ENCODE assay signal across 7 mouse cellular contexts in genomic region chr10:43578366-43578753, GRCm38 (mm10). TPM values are rescaled to one million over a fixed set of nuclear protein-coding genes. Genes with fewer than 3 reads are reported as not detected.
A peak's percentile ranks its signal among the peaks of the same experiment; 100 is the strongest.
DNase-seq lines count a peak whose midpoint lies in the region; ATAC-seq and TF ChIP-seq lines count a peak whose summit lies in the region.

No protein-coding gene starts in this region.

- peak overlapping the region; percentile 75 for H3K4me2 ChIP-seq in embryonic facial prominence, embryonic 12.5 days (replicated peaks)
- peak overlapping the region; percentile 97 for H3K4me2 ChIP-seq in heart, embryonic 16.5 days (ENCODE audit: low read depth, low read length)

- peak overlapping the region; percentile 84 for H3ac ChIP-seq in C2C12 (ENCODE audit: control insufficient read depth, insufficient read length, low read depth)

- H3K79me3 ChIP-seq in C2C12 (ENCODE audit: low read depth): peaks cover 12% of the 10 kb centered on the region

- H3K79me2 ChIP-seq in C2C12 (ENCODE audit: control insufficient read depth, insufficient read depth) (peaks cover 33% of the 10 kb centered on the region), MEL (ENCODE audit: control insufficient read depth, insufficient read depth, low read length, poor library complexity) (peaks cover 17% of the 10 kb centered on the region)

- no peaks in the 10 kb centered on the region for H3K4me1 ChIP-seq in MEL (ENCODE audit: control insufficient read depth in 1 of 2, insufficient read depth in 2 of 2, low read length in 2 of 2)
- H3K4me1 ChIP-seq in embryonic facial prominence, embryonic 12.5 days: peaks cover 18% of the 10 kb centered on the region
- peaks cover 16% of the 10 kb centered on the region for H3K4me1 ChIP-seq in heart, embryonic 16.5 days (ENCODE audit: control insufficient read depth, insufficient read depth, low read length)
- peaks cover 37% of the 10 kb centered on the region for H3K4me1 ChIP-seq in megakaryocyte, embryonic 14.5 days

- DNase-seq in MEL (ENCODE audit: low read depth, low spot score): peak; percentile 80
- peak; percentile 77 to 88 for DNase-seq in kidney, postnatal 4 days
- DNase-seq in right cerebral cortex, postnatal 4 days: peak; percentile 59

- no peak for TF ChIP-seq CTCF in C2C12 (IDR thresholded peaks at IDR 0.05; ENCODE audit: control insufficient read depth, insufficient read depth, insufficient read length)
- TF ChIP-seq CTCF in MEL (IDR thresholded peaks at IDR 0.05 in 2 of 3, conservative IDR thresholded peaks at IDR 0.05 in 1 of 3; ENCODE audit: control insufficient read depth in 1 of 3, insufficient read depth in 1 of 3, low read depth in 2 of 3, low read length in 3 of 3, poor library complexity in 1 of 3, severe bottlenecking in 1 of 3): no peak

- peaks cover 12% of the 10 kb centered on the region for H3K36me3 ChIP-seq in C2C12 (ENCODE audit: control insufficient read depth, insufficient read depth)
- H3K36me3 ChIP-seq in MEL (ENCODE audit: control insufficient read depth in 1 of 2, insufficient read depth in 2 of 2, low read length in 2 of 2): no peaks in the 10 kb centered on the region
- peaks cover 16% of the 10 kb centered on the region for H3K36me3 ChIP-seq in embryonic facial prominence, embryonic 12.5 days
- H3K36me3 ChIP-seq in heart, embryonic 16.5 days (ENCODE audit: control insufficient read depth, insufficient read depth): no peaks in the 10 kb centered on the region
- no peaks in the 10 kb centered on the region for H3K36me3 ChIP-seq in megakaryocyte, embryonic 14.5 days (replicated peaks; ENCODE audit: low read length)

- ATAC-seq in embryonic facial prominence, embryonic 12.5 days (ENCODE audit: insufficient number of reproducible peaks, insufficient read depth, low FRiP score, low TSS enrichment): no peak; the same call in 1 of the 2 replicates
- peak; percentile 43 for ATAC-seq in heart, embryonic 16.5 days (replicated peaks; ENCODE audit: extremely low read depth, insufficient read depth, low FRiP score)

- TF ChIP-seq POLR2A in MEL (IDR thresholded peaks at IDR 0.05; ENCODE audit: control insufficient read depth in 1 of 2, insufficient read depth in 1 of 2, low read depth in 1 of 2, low read length in 2 of 2, poor library complexity in 1 of 2): no peak

- peak overlapping the region; percentile 82 for H3K27ac ChIP-seq in MEL (ENCODE audit: control insufficient read depth, low read depth, low read length)
- H3K27ac ChIP-seq in embryonic facial prominence, embryonic 12.5 days: peak overlapping the region; percentile 98
- peak overlapping the region; percentile 88 for H3K27ac ChIP-seq in heart, embryonic 16.5 days (ENCODE audit: low read length)

- H3K4me3 ChIP-seq in C2C12 (ENCODE audit: insufficient read depth, poor library complexity, severe bottlenecking): peak overlapping the region; percentile 45
- H3K4me3 ChIP-seq in MEL (ENCODE audit: control insufficient read depth in 1 of 2, insufficient read depth in 1 of 2, low read depth in 2 of 2, low read length in 2 of 2): peak overlapping the region; percentile 48 to 70
- H3K4me3 ChIP-seq in embryonic facial prominence, embryonic 12.5 days: peak overlapping the region; percentile 61
- H3K4me3 ChIP-seq in heart, embryonic 16.5 days (ENCODE audit: low read length): peak overlapping the region; percentile 71
- peak overlapping the region; percentile 91 for H3K4me3 ChIP-seq in megakaryocyte, embryonic 14.5 days (replicated peaks)

- TF ChIP-seq EP300 in MEL (IDR thresholded peaks at IDR 0.05; ENCODE audit: low read depth in 1 of 2, low read length in 2 of 2): no peak

- no peaks in the 10 kb centered on the region for H3K9me3 ChIP-seq in MEL (replicated peaks; ENCODE audit: insufficient read depth, low read length)
- no peaks in the 10 kb centered on the region for H3K9me3 ChIP-seq in embryonic facial prominence, embryonic 12.5 days
- H3K9me3 ChIP-seq in heart, embryonic 16.5 days (replicated peaks; ENCODE audit: control insufficient read depth, low read length): no peaks in the 10 kb centered on the region
- peaks cover 9% of the 10 kb centered on the region for H3K9me3 ChIP-seq in megakaryocyte, embryonic 14.5 days

- no peak; the same call in 1 of the 2 replicates for TF ChIP-seq RAD21 in MEL (IDR thresholded peaks at IDR 0.05; ENCODE audit: low read depth, low read length)

- 1% methylated on average over 32 of the region's 32 CpGs for WGBS in embryonic facial prominence, embryonic 12.5 days
- WGBS in heart, embryonic 16.5 days: 1% methylated on average over 27 of the region's 32 CpGs

- peak overlapping the region; percentile 89 for H3K9ac ChIP-seq in MEL (ENCODE audit: control insufficient read depth, low read depth, low read length, poor library complexity, severe bottlenecking)
- H3K9ac ChIP-seq in embryonic facial prominence, embryonic 12.5 days: peak overlapping the region; percentile 91
- peak overlapping the region; percentile 78 for H3K9ac ChIP-seq in heart, embryonic 16.5 days (ENCODE audit: low read length)

- no peaks in the 10 kb centered on the region for H3K27me3 ChIP-seq in C2C12 (ENCODE audit: control insufficient read depth, insufficient read depth, insufficient read length)
- H3K27me3 ChIP-seq in MEL (ENCODE audit: control insufficient read depth in 1 of 2, insufficient read depth in 2 of 2, low read length in 2 of 2): no peaks in the 10 kb centered on the region
- H3K27me3 ChIP-seq in embryonic facial prominence, embryonic 12.5 days: no peaks in the 10 kb centered on the region
- H3K27me3 ChIP-seq in heart, embryonic 16.5 days (ENCODE audit: control insufficient read depth, insufficient read depth, low read length): peaks cover 3% of the 10 kb centered on the region; the same call in 1 of the 2 replicates
- H3K27me3 ChIP-seq in megakaryocyte, embryonic 14.5 days (replicated peaks): peaks cover 61% of the 10 kb centered on the region

TF ChIP-seq in C2C12, 6 proteins besides CTCF, POLR2A, EP300 and RAD21:
- TF ChIP-seq FOSL1 (IDR thresholded peaks at IDR 0.05; ENCODE audit: insufficient read depth, low read length, poor library complexity, severe bottlenecking): no peak
- no peak for TF ChIP-seq MYOD1 (IDR thresholded peaks at IDR 0.05; ENCODE audit: control insufficient read depth, insufficient read length, low read depth)
- TF ChIP-seq USF1 (IDR thresholded peaks at IDR 0.05; ENCODE audit: low read depth): no peak
- no peak for TF ChIP-seq MYOG (IDR thresholded peaks at IDR 0.05; ENCODE audit: control insufficient read depth, extremely low read depth, insufficient read length)
- no peak for TF ChIP-seq MAX (IDR thresholded peaks at IDR 0.05)
- TF ChIP-seq CEBPB (IDR thresholded peaks at IDR 0.05; ENCODE audit: low read depth): no peak

TF ChIP-seq in MEL, 35 proteins besides CTCF, POLR2A, EP300 and RAD21:
- TF ChIP-seq USF2 (IDR thresholded peaks at IDR 0.05; ENCODE audit: borderline replicate concordance in 1 of 2, insufficient read depth in 1 of 2, low read depth in 1 of 2, low read length in 2 of 2): no peak
- 0 out of 2 replicates have a peak, but pooled peaks have one; percentile 15 for TF ChIP-seq SIN3A (IDR thresholded peaks at IDR 0.05; ENCODE audit: low read length)
- 0 out of 2 replicates have a peak, but pooled peaks have one; percentile 76 for TF ChIP-seq UBTF (IDR thresholded peaks at IDR 0.05; ENCODE audit: borderline replicate concordance, insufficient read depth, low read depth, low read length)
- TF ChIP-seq CHD1 (IDR thresholded peaks at IDR 0.05; ENCODE audit: low read depth, low read length): peak; percentile 75
- peak; percentile 7; the same call in 1 of the 2 replicates for TF ChIP-seq NELFE (IDR thresholded peaks at IDR 0.05; ENCODE audit: low read depth, low read length)
- 0 out of 2 replicates have a peak, but pooled peaks have one; percentile 0 for TF ChIP-seq MAZ (IDR thresholded peaks at IDR 0.05; ENCODE audit: low read depth, low read length)

RNA-seq across cellular contexts. Expression of gene Cd24a, which starts 0.3 kb away (rescaled TPM):
- polyA plus RNA-seq in C2C12 (2012; fragmentation: generic; extraction: Trizol): 83.6 TPM
- total RNA-seq in MEL (2012; rRNA removed): 96.6 and 119 TPM in 2 replicates
- 100 to 1,000 TPM in 1 of 2 experiments, not detected in 1; 181 TPM for polyA plus RNA-seq in MEL (2012; ENCODE audit: insufficient read depth in 1 of 2, insufficient read length in 2 of 2, low read depth in 1 of 2, low replicate concordance in 2 of 2, missing spikeins in 1 of 2)
- polyA plus RNA-seq in embryonic facial prominence, embryonic 12.5 days (2016; fragmentation: Nextera tagmentation; extraction: Ambion mirVana): 376 TPM in 2 replicates
- 73.2 and 84.3 TPM in 2 replicates for polyA plus RNA-seq in heart, embryonic 16.5 days (2015; fragmentation: Nextera tagmentation; extraction: Ambion mirVana)
- 0.94 and 1.1 TPM in 2 replicates for polyA plus RNA-seq in megakaryocyte, embryonic 14.5 days (2012; ENCODE audit: insufficient read depth, low replicate concordance)

RNA-seq across cellular contexts. Expression of gene 1700021F05Rik, which starts 37.6 kb away (rescaled TPM):
- polyA plus RNA-seq in C2C12 (2012; fragmentation: generic; extraction: Trizol): 28.2 TPM
- total RNA-seq in MEL (2012; rRNA removed): 62.3 and 66.5 TPM in 2 replicates
- 10 to 100 TPM in 1 of 2 experiments, not detected in 1; 93.8 TPM for polyA plus RNA-seq in MEL (2012; ENCODE audit: insufficient read depth in 1 of 2, insufficient read length in 2 of 2, low read depth in 1 of 2, low replicate concordance in 2 of 2, missing spikeins in 1 of 2)
- 59.2 and 60.0 TPM in 2 replicates for polyA plus RNA-seq in embryonic facial prominence, embryonic 12.5 days (2016; fragmentation: Nextera tagmentation; extraction: Ambion mirVana)
- polyA plus RNA-seq in heart, embryonic 16.5 days (2015; fragmentation: Nextera tagmentation; extraction: Ambion mirVana): 94.6 and 107 TPM in 2 replicates
- polyA plus RNA-seq in megakaryocyte, embryonic 14.5 days (2012; ENCODE audit: insufficient read depth, low replicate concordance): 15.7 TPM in 1 of 2 replicates, not detected in the other

RNA-seq across cellular contexts. Expression of gene Gm9803, which starts 54.5 kb away (rescaled TPM):
- polyA plus RNA-seq in C2C12 (2012; fragmentation: generic; extraction: Trizol) (6.4 TPM), MEL (2012; ENCODE audit: insufficient read depth in 1 of 2, insufficient read length in 2 of 2, low read depth in 1 of 2, low replicate concordance in 2 of 2, missing spikeins in 1 of 2) (100 to 1,000 TPM in 1 of 2 experiments, not detected in 1; 137 TPM)
- total RNA-seq in MEL (2012; rRNA removed): 10.1 and 18.7 TPM in 2 replicates
- 10.2 and 14.4 TPM in 2 replicates for polyA plus RNA-seq in embryonic facial prominence, embryonic 12.5 days (2016; fragmentation: Nextera tagmentation; extraction: Ambion mirVana)
- polyA plus RNA-seq in heart, embryonic 16.5 days (2015; fragmentation: Nextera tagmentation; extraction: Ambion mirVana): 20.0 and 42.0 TPM in 2 replicates
- polyA plus RNA-seq in megakaryocyte, embryonic 14.5 days (2012; ENCODE audit: insufficient read depth, low replicate concordance): 14.7 and 29.5 TPM in 2 replicates

Comparison
In these comparisons a context has a peak if more than half of its experiments do, and no peak if none do; other contexts are left out.
1. RNA of gene Cd24a, which starts 0.3 kb away (polyA plus RNA-seq): 376 TPM in embryonic facial prominence, embryonic 12.5 days, 181 TPM in MEL, 73.2 to 84.3 TPM in heart, embryonic 16.5 days and 83.6 TPM in C2C12 (single experiment); 0.94 to 1.1 TPM in megakaryocyte, embryonic 14.5 days; every median in the first group is over 10 times any median in the second.
2. Peak in every context shown above with its lines, with median percentiles within 50 percentile points of each other: H3K4me3 ChIP-seq, DNase-seq, H3K27ac ChIP-seq and H3K9ac ChIP-seq.